Mouse (Mus musculus): ENCODE data around the gene Hist1h1d. TPM values are rescaled to one million over a fixed set of nuclear protein-coding genes. Genes with fewer than 3 reads are reported as not detected.

The Hist1h1d gene
- polyA plus RNA-seq, 1 experiment from 2014 or later, result 0.22 TPM

- Histone ChIP-seq H3K36me3 (ENCODE audit: insufficient read depth, low read length) (no peaks in the 10 kb centered on the region), H3K4me3 (replicated peaks; ENCODE audit: low read depth, low read length) (peak overlapping the region; percentile 50), H3K27ac (no peak overlapping the region), H3K27me3 (ENCODE audit: insufficient read depth, low read length) (no peaks in the 10 kb centered on the region), H3K9me3 (replicated peaks; ENCODE audit: low read length) (no peaks in the 10 kb centered on the region), H3K4me2 (ENCODE audit: low read length) (peak overlapping the region; percentile 53), H3K9ac (ENCODE audit: low read depth, low read length) (0 out of 2 replicates have a peak overlapping the region, but pooled peaks have one; percentile 14), H3K4me1 (replicated peaks; ENCODE audit: insufficient read depth, low read length) (no peaks in the 10 kb centered on the region)
- no peak for TF ChIP-seq CTCF (IDR thresholded peaks at IDR 0.05; ENCODE audit: low read depth)
- WGBS, result under 1% methylated on average over 6 of the region's 6 CpGs
- ATAC-seq (replicated peaks; ENCODE audit: low FRiP score, low read depth) (0 out of 2 replicates have a peak, but pooled peaks have one; percentile 33), DNase-seq (ENCODE audit: low spot score) (peak; percentile 80)
These were observed 34.2 kb upstream of the Hist1h1d start for GRCm38 (mm10) chr13:23518885-23519284.

DNA sequence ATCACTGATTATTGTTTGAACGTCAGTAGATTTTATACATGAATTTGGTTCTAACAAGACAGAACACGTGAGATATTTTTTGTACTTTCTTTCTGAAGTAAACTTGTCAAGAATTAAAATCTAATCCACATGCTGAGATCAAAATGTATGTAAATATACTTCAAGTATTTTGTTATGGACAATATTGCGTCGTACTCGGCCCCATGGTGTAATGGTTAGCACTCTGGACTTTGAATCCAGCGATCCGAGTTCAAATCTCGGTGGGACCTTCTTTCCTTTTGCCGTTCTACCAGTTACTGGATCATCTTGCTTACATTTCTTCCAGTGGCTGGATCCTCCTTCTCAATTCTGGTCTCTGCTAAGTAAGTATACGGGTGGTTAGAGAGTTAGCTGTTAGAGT, 33.6 kb upstream of the Hist1h1d start:
- TF ChIP-seq CTCF (IDR thresholded peaks at IDR 0.05; ENCODE audit: low read depth), result no peak
- no peak overlapping the region for H3K27ac ChIP-seq
- WGBS, result 2% methylated on average over 10 of the region's 10 CpGs
- peak overlapping the region; percentile 50 for H3K4me3 ChIP-seq (replicated peaks; ENCODE audit: low read depth, low read length)
- no peaks in the 10 kb centered on the region for H3K9me3 ChIP-seq (replicated peaks; ENCODE audit: low read length)
- DNase-seq (ENCODE audit: low spot score), result peak; percentile 88
- H3K27me3 ChIP-seq (ENCODE audit: insufficient read depth, low read length), result no peaks in the 10 kb centered on the region
- no peaks in the 10 kb centered on the region for H3K4me1 ChIP-seq (replicated peaks; ENCODE audit: insufficient read depth, low read length)
- peak; percentile 49 for ATAC-seq (replicated peaks; ENCODE audit: low FRiP score, low read depth)
- peak overlapping the region; percentile 53 for H3K4me2 ChIP-seq (ENCODE audit: low read length)
- 0 out of 2 replicates have a peak overlapping the region, but pooled peaks have one; percentile 14 for H3K9ac ChIP-seq (ENCODE audit: low read depth, low read length)
- no peaks in the 10 kb centered on the region for H3K36me3 ChIP-seq (ENCODE audit: insufficient read depth, low read length)

- Histone ChIP-seq H3K4me2 (ENCODE audit: low read length) (peak overlapping the region; percentile 21), H3K27me3 (ENCODE audit: insufficient read depth, low read length) (no peaks in the 10 kb centered on the region), H3K9ac (ENCODE audit: low read depth, low read length) (no peak overlapping the region), H3K4me3 (replicated peaks; ENCODE audit: low read depth, low read length) (no peak overlapping the region), H3K27ac (no peak overlapping the region), H3K36me3 (ENCODE audit: insufficient read depth, low read length) (no peaks in the 10 kb centered on the region), H3K4me1 (replicated peaks; ENCODE audit: insufficient read depth, low read length) (no peaks in the 10 kb centered on the region), H3K9me3 (replicated peaks; ENCODE audit: low read length) (no peaks in the 10 kb centered on the region)
- DNase-seq (ENCODE audit: low spot score) (peak; percentile 74), ATAC-seq (replicated peaks; ENCODE audit: low FRiP score, low read depth) (no peak)
- no peak for TF ChIP-seq CTCF (IDR thresholded peaks at IDR 0.05; ENCODE audit: low read depth)
- 2% methylated on average over 14 of the region's 14 CpGs for WGBS
These were observed 31.4 kb upstream of the Hist1h1d start for GRCm38 (mm10) chr13:23521703-23522102.

DNA sequence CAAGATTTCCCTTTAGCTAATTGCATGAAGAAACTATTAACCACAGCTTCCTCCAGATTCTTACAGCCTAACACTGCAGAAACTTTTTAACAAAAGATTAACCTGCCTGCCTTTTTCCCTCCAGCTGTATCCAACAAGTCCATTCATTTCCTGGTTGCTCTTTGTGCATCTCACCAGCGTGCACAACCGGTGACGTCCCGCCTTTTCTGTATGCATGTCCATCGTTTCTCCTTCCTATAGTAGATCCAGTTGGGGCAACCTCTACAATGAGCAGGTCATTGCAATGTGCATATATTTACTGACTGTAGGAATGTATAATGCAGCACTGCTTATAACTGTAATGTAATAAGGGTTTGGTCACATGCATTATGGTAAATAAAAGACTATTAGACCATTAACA, 29.1 kb upstream of the Hist1h1d start:
- 47% methylated on average over 5 of the region's 5 CpGs for WGBS
- no peak for TF ChIP-seq CTCF (IDR thresholded peaks at IDR 0.05; ENCODE audit: low read depth)
- no peak overlapping the region for H3K9ac ChIP-seq (ENCODE audit: low read depth, low read length)
- no peak for ATAC-seq (replicated peaks; ENCODE audit: low FRiP score, low read depth)
- H3K4me2 ChIP-seq (ENCODE audit: low read length), result no peak overlapping the region
- H3K27me3 ChIP-seq (ENCODE audit: insufficient read depth, low read length), result no peaks in the 10 kb centered on the region
- H3K4me1 ChIP-seq (replicated peaks; ENCODE audit: insufficient read depth, low read length), result no peaks in the 10 kb centered on the region
- H3K9me3 ChIP-seq (replicated peaks; ENCODE audit: low read length), result no peaks in the 10 kb centered on the region
- no peak overlapping the region for H3K4me3 ChIP-seq (replicated peaks; ENCODE audit: low read depth, low read length)
- no peaks in the 10 kb centered on the region for H3K36me3 ChIP-seq (ENCODE audit: insufficient read depth, low read length)
- DNase-seq (ENCODE audit: low spot score), result no peak
- no peak overlapping the region for H3K27ac ChIP-seq

- H3K4me3 ChIP-seq (replicated peaks; ENCODE audit: low read depth, low read length), result no peak overlapping the region
- no peaks in the 10 kb centered on the region for H3K9me3 ChIP-seq (replicated peaks; ENCODE audit: low read length)
- peak; percentile 91 for TF ChIP-seq CTCF (IDR thresholded peaks at IDR 0.05; ENCODE audit: low read depth)
- ATAC-seq (replicated peaks; ENCODE audit: low FRiP score, low read depth) (no peak), DNase-seq (ENCODE audit: low spot score) (peak; percentile 89)
- no peak overlapping the region for H3K27ac ChIP-seq
- no peak overlapping the region for H3K9ac ChIP-seq (ENCODE audit: low read depth, low read length)
- 11% methylated on average over 5 of the region's 5 CpGs for WGBS
- H3K27me3 ChIP-seq (ENCODE audit: insufficient read depth, low read length), result no peaks in the 10 kb centered on the region
- H3K36me3 ChIP-seq (ENCODE audit: insufficient read depth, low read length), result no peaks in the 10 kb centered on the region
- no peaks in the 10 kb centered on the region for H3K4me1 ChIP-seq (replicated peaks; ENCODE audit: insufficient read depth, low read length)
- no peak overlapping the region for H3K4me2 ChIP-seq (ENCODE audit: low read length)
These were observed 28.4 kb upstream of the Hist1h1d start for GRCm38 (mm10) chr13:23524654-23525053.

GRCm38 (mm10) chr13:23525901-23526300, 27.2 kb upstream of the Hist1h1d start:
- no peak overlapping the region for H3K27ac ChIP-seq
- H3K36me3 ChIP-seq (ENCODE audit: insufficient read depth, low read length), result no peaks in the 10 kb centered on the region
- 2% methylated on average over 10 of the region's 10 CpGs for WGBS
- H3K9ac ChIP-seq (ENCODE audit: low read depth, low read length), result no peak overlapping the region
- H3K27me3 ChIP-seq (ENCODE audit: insufficient read depth, low read length), result no peaks in the 10 kb centered on the region
- H3K4me1 ChIP-seq (replicated peaks; ENCODE audit: insufficient read depth, low read length), result no peaks in the 10 kb centered on the region
- H3K4me3 ChIP-seq (replicated peaks; ENCODE audit: low read depth, low read length), result peak overlapping the region; percentile 37
- no peak for DNase-seq (ENCODE audit: low spot score)
- H3K9me3 ChIP-seq (replicated peaks; ENCODE audit: low read length), result no peaks in the 10 kb centered on the region
- peak overlapping the region; percentile 57 for H3K4me2 ChIP-seq (ENCODE audit: low read length)
- no peak for ATAC-seq (replicated peaks; ENCODE audit: low FRiP score, low read depth)
- no peak for TF ChIP-seq CTCF (IDR thresholded peaks at IDR 0.05; ENCODE audit: low read depth)

DNA sequence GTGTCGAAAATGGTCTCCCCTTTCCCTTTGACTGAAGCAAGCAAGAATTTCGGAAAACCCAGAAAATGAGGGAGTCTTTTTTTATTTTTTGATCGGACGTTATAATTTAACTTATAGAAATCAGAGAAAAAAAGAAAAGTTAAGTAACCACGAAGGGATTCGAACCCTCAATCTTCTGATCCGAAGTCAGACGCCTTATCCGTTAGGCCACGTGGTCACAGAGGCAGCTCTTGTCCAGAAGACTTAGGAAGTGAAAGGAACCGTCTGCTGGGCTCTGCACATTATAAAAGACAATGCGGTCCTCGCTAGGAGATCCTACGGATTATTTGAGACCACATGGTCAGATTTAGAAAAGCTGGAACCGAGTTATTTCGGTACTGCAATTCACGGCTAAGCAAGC, 26.8 kb upstream of the Hist1h1d start:
- peak; percentile 93 for DNase-seq (ENCODE audit: low spot score)
- Histone ChIP-seq H3K4me1 (replicated peaks; ENCODE audit: insufficient read depth, low read length) (no peaks in the 10 kb centered on the region), H3K27ac (no peak overlapping the region), H3K27me3 (ENCODE audit: insufficient read depth, low read length) (no peaks in the 10 kb centered on the region), H3K36me3 (ENCODE audit: insufficient read depth, low read length) (no peaks in the 10 kb centered on the region), H3K4me3 (replicated peaks; ENCODE audit: low read depth, low read length) (peak overlapping the region; percentile 37), H3K9ac (ENCODE audit: low read depth, low read length) (peak overlapping the region; percentile 36; the same call in 1 of the 2 replicates), H3K4me2 (ENCODE audit: low read length) (peak overlapping the region; percentile 57), H3K9me3 (replicated peaks; ENCODE audit: low read length) (no peaks in the 10 kb centered on the region)
- peak; percentile 38; the same call in 1 of the 2 replicates for ATAC-seq (replicated peaks; ENCODE audit: low FRiP score, low read depth)
- WGBS, result under 1% methylated on average over 17 of the region's 17 CpGs
- no peak for TF ChIP-seq CTCF (IDR thresholded peaks at IDR 0.05; ENCODE audit: low read depth)
